Mouse (Mus musculus) cerebellum, adult (tissue): Measurements from ENCODE around the gene Cdk2ap2.

Experiments
- ATAC-seq: cut with Nextera tagmentation; 2 replicates; pipeline ENCODE4 v1.9.2; 2017; ENCODE audit warnings: mild to moderate bottlenecking, moderate library complexity, mixed read lengths; ENCODE audit not compliant: insufficient number of reproducible peaks, low FRiP score, low TSS enrichment

Gene Cdk2ap2

DNA sequence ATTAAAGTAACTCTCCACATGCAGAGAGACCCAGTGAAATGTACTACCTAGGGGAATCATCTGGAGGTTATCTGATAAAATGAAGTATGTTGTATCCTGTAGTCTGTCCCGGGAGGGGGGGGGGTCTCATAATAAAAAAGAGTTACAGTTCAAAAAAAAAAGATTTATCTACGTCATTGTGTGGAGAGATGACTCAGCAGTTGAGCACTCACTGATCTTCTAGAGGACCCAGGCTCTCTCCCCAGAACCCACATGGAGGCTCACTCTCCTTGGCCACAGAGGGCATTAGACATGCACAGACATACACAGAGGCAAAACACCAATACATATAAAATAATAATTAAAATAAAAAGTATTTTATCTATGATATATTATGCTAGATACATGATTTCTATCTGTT is 5.6 kb upstream of the Cdk2ap2 start:
- ATAC-seq: no peak

DNA sequence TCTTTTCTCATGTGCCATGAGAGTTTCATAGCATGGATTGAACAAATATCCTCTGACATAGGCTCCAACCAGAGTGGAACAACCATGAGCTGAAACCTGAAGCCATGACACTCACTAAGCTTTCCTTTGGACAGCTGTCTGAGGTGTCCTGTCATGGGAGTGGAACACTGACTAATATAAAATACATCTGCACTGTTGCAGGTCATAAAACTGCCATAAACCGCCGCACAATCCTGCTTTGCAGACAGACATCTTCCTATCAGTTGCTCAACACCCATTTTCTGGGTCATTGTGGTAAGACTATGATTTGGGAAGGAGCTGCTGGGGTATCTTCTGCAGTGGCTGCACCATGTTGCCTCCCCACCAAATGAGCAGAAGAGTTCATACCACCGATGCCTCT is 4.2 kb upstream of the Cdk2ap2 start:
- ATAC-seq: no peak

DNA sequence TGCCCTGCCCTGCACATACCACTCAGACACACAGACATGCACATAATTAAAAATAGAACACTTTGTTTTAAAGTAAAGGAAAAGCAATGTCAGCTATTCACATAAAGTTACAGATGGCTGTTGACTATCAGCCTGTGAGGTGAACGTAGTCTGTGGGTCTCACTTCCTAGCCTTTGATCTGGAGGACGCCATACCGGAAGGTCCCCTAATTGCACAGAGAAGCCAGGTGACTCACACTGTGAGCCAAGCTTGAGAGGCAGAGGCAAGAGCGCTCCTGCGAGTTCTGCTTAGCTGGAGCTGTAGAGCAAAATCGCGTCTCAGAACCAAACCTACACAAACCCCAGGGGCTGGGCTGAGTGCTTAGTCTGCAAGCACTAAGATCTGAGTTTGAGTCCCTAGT is 3.2 kb upstream of the Cdk2ap2 start:
- no peak for ATAC-seq

DNA sequence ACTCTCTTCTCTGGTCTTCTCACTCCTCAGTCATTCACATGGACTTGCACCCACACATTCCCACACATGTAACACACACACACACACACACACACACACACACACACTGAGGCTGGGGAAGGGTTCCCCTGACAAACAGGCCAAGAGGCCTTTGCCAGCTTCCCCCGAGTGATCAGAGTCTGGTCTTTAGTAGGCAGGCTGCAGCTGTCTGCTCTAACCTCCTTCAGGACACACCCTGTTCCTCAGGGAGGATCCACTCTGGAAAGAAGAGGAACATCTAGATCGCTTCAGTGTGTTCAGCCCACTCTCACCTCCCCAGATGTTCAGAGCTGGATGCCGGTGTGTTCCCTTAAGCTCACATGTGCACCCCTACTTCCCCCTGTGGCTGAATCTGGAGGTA is 2.6 kb upstream of the Cdk2ap2 start:
- ATAC-seq: no peak

DNA sequence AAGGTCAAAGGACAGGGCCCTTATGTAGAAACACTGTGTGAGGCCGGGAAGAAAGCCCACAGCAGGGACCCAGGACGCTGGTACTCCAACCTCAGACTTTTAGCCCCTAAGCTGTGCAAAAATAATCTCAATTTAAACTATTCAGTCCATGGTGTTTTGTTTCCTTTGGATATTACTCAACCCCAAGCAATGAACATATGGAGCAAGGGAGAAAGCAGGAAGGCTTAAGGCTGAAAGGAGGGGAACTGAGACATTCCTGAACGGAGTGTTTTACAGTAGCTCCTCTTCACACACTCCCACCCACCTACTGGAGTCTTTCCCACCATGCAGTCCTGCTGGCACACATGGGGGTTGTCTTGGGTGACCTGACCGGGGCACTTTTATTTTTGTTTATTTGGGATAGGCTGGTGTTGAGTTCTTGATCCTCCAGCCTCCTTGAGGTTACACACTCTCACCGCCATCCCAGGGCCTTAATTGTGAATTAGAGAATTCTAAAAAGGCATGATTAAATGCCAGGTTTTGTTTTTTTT is 2.1 kb upstream of the Cdk2ap2 start:
- ATAC-seq: no peak

DNA sequence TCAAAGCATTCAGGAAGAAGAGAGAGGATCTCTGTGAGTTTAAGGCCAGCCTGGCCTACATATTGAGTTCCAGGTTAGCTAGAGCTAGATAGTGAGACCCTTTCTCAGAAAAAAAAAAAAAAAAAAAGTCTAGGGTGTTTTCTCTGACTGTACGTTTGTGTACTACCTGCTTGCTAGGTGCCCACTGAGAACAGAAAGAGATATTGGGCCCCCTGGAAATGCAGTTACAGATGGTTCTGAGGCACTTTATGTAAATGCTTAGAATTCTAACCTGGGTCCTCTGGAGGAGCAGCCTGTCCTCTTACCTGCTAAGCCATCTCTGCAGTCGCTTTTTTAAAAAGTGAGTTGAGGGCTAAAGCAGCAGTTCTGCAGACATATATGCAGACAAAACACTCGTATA is 1.2 kb upstream of the Cdk2ap2 start:
- no peak for ATAC-seq

DNA sequence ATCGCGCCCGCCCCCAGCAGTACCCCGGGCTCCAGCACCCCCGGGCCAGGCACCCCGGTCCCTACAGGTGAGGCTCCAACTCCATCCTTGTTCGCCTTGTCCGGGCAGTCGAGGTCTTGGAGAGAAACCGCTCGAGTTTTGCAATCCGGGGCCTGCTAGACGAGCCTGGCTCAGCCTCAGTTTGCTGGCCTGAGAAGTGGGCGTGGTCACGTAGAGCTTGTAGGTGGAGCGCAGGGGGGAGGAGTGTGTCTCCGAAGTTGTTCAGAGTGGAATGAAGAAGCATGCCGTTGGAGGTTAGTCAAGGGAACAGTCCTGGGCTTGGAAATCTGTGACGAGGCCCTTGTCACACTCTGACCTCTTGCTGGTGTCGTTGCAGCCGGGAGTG is 451 bp downstream of the Cdk2ap2 start:
- 0 out of 2 replicates have a peak, but pooled peaks have one; percentile 3 for ATAC-seq

DNA sequence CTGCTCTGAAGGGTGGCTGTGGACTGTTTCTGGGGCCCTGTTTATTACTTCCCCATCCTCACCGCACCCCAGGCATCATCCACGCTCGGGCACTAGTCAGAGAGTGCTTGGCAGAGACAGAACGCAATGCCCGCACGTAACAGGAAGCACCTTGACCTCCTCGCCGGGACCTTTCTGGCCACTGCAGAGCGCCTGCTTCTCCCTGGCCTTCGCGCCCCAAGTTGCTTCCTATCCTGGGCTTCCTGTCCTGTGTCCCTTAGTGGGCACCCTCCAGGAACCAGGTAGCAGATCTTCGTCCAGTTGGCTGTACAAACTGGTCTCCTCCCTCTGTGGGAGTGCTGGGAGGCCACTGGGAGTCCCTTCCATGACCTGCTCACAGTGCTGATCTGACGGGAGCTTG is 1.4 kb downstream of the Cdk2ap2 start:
- no peak for ATAC-seq

DNA sequence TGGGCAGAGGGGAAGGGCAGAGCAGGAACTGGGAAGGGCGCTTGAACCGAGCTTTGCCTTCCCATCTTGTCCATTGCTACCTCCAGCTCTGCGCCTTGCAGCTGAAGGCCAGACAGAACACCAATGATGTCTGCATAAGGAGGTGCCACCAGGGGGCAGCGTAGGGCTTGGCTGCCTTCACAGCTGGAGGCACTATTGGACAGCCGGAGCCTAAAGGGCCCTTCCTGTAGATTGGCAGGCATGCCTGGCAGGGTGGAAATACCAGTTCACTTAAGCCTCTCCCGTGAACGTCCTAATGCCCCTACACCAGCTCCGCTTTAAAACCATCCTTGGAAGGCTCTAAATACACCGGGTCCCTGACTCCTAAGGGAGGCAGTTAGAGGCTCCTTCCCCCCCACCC is 2.1 kb downstream of the Cdk2ap2 start:
- ATAC-seq: peak; percentile 15; the same call in 1 of the 2 replicates

DNA sequence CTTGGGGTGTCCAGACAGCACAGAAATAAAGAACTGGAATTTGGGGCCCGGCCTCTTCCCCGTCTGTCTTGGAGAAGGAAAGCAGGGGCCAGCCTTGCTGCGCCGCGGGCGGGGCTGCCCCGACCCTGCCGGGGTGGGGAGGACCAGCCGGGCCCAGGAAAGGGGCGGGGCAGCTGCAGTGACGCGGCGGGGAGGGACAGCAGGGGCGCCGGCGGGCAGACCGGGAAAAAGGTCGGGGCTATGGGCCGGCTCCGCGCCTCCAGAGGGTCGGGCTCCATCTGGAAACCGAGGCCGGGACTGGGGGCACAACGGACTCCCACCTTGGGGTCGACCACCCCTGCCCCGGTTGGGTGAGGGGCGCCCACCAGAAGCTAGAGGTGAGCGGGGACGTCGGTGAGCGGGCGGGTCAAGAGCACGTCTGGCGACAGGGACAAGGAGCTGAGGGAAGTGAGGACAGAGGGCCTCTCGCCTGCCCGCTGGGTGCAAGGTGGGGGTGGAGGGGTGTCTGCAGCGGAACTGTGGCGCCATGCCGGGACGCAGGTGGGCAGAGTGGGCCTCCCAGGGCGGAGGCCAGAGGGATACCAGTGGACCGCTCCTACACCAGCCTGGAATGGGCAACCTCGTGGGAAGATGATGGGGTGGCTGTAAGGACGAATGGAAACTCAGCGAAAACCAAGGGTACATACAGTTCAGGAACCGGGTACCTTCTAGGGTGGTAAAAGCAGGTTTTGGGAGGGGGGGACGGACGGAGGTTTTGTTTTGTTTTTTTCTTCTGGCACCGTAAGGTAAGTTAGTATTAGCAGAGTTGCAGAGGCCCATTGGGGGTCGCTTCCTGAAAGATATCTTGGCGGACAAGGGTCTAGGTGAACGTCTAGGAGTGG is 3.1 kb downstream of the Cdk2ap2 start, which contains the start of gene Pitpnm1:
Pitpnm1 (plus strand) TSS at position 162 of the 881 bp plus-strand sequence.
- ATAC-seq: no peak

DNA sequence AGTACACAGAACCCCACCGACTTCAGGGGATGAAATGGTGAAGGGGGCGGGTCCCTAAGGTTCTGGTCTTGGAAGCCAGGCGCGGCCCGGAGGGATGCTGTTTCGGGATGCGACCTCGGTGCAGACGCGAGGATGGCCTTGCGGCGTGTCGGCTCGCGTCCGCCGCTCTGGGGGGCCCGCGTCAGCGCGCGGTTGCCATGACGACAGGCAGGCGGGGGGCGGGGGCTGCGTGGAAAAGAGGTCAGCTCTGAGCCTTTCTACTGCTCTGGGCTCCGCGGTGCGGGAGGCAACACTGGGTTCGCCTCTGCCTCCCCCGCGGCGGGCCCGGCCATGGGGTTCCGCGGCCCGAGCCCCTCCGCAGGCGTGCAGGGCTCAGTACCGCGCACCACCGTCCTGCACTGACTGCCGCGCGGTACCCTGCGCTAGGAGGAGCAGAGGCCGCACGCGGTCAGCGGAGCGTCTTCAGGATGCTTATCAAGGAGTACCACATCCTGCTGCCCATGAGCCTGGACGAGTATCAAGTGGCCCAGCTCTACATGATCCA is 3.8 kb downstream of the Cdk2ap2 start:
- no peak for ATAC-seq

DNA sequence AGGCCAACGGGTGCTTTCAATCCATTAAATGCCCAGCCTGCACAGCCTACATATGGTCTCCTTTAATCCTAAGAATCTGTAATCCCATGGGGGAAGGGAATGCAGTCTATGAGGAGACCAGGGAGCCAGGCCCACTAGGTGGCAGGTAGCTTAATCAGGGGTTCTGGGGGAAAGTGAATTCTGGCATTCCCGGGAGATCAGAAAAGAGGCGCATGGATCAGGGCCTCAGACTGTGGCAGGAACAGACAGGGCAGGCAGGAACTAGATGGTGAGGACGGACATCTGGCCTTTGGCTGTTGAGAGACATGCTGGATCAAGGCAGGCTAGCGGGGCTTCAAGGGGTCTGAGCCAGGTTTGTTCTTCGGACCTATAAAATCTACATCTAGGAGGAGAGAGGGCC is 4.5 kb downstream of the Cdk2ap2 start:
- no peak for ATAC-seq

DNA sequence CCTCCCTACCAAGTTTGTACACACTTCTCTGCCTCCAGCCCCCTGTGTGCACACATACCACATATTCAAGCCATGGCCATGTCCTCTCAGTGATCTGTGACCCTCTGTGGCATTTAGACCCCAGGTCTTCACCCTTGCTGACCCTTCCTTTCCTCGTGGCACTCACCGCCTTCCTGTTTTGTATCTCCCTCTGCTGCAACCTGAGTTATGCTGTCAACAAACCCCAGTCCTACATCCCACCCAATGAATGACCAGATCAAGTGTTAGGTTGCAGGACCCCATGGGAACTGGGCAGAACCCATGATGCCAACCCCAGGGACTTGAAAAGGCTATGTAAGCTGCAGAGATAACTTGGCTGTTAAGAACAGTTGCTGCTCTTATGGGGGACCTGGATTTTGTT is 5.1 kb downstream of the Cdk2ap2 start:
- no peak for ATAC-seq

DNA sequence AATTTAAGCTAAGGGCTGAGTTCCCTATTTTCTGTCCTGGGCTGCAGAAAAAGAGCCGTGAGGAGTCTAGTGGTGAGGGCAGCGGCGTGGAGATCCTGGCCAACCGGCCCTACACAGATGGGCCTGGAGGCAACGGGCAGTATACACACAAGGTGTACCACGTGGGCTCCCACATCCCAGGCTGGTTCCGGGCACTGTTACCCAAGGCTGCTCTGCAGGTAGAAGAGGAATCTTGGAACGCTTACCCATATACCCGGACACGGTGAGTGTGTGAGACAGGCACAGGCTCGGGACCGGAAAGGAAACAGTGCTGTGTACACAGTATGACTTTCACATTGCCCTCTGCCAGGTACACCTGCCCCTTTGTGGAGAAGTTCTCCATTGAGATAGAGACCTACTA is 5.6 kb downstream of the Cdk2ap2 start:
- no peak; the same call in 1 of the 2 replicates for ATAC-seq

DNA sequence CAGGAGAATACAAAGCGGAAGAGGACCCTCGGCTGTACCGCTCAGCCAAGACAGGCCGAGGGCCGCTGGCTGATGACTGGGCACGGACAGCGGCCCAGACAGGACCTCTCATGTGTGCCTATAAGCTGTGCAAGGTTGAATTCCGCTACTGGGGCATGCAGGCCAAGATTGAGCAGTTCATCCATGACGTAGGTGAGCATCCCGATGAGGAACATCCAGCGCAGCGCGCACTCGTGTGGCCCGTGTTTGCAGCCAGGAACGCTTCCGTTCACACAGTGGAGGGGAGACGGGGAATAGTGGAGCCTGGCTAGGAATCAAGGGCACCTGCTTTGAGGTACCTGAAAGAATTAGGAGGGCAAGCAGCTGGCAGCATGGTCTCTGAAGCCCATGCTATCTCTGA is 6.3 kb downstream of the Cdk2ap2 start:
- ATAC-seq: no peak

DNA sequence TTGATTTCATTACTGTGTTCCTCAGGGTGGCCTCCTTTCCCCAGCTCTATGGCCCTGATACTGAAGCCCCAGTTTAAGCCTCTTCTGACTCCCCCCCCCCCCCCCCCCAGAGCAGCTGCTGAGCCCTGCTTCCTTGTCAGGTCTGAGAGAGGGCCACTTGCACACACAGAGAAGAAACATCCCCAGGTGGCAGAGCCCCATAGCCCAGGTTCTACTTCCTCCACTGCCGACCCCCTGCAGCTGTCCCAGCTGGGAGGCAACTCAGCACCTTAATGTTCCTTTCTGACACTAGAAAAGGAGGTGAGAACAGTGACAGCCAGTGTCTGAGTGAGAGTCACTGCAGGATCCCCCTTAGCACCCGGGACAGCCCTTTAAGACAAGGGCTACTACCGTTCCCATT is 6.8 kb downstream of the Cdk2ap2 start:
- ATAC-seq: no peak

DNA sequence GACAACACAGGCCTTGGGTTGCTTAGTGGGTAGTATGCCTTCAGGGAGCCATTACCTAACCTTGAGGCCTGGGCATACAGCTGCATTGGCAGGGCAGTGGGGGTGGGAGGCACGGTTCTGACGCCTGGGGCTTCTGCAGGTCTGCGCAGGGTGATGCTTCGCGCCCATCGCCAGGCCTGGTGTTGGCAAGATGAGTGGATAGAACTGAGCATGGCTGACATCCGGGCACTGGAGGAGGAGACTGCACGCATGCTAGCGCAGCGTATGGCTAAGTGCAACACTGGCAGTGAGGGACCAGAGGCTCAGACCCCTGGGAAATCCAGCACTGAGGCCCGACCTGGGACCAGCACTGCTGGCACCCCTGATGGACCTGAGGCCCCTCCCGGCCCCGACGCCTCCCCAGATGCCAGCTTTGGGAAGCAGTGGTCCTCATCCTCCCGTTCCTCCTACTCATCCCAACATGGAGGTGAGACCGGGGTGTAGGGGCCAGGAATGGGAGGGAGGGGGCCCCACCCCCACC is 7.8 kb downstream of the Cdk2ap2 start:
- no peak for ATAC-seq

DNA sequence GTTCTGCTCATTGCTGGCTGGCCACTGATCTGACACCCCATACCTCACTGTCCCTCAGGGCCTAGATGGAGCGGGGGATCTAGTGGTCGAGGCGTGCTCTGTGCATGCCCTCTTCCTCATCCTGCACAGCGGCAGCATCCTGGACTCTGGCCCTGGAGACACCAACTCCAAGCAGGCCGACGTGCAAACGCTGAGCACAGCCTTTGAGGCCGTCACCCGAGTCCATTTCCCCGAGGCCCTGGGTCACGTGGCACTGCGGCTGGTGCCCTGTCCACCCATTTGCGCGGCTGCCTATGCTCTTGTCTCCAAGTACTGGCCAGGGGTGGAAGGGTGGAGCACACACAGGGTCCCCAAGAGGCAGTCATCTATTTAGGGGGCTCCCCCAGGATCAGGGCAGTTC is 9.7 kb downstream of the Cdk2ap2 start:
- no peak for ATAC-seq

DNA sequence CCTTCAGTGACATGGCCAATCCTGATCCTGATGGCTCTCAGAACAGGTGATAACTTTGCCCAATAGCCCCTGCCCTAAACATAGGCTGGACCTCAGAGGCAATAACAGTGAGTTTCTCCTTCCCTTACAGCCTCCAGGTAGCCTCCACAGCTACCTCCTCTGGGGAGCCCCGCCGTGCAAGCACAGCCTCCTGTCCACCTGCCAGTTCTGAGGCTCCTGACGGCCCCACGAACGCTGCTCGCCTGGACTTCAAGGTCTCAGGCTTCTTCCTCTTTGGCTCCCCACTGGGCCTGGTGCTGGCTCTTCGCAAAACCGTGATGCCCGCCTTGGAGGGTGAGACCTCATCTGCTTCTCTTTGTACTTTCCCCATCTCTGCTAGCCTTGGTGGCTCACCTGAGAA is 11.6 kb downstream of the Cdk2ap2 start:
- ATAC-seq: no peak

DNA sequence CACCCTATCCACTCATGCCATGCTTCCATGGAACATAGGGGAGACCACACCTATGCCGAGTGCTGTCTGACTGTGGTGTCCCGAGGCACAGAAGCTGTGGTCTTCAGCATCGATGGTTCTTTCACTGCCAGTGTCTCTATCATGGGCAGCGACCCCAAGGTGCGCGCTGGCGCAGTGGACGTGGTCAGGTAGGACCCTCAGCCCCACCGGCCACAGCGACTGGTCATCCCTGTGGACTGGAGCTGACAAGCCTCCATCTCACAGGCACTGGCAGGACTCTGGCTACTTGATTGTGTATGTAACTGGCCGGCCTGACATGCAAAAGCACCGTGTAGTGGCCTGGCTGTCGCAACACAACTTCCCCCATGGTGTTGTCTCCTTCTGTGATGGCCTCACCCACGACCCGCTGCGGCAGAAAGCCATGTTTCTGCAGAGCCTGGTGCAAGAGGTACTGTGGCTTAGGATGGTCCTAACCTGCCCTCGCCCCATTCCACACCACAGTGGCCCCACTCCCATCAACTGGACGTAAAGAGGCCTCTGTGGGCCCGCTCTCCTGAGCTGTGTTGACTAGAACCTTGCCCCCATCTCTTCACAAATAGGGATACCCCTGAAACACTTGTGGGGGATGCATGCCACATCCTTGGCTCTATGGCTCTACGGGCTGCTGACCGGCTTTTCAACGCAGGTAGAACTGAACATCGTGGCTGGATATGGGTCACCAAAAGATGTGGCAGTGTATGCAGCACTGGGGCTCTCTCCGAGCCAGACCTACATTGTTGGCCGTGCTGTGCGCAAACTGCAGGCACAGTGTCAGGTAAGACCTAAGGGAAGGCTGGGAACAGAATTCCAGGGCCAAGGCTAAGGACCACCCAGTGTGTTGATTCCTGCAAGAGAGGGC is 15.3 kb downstream of the Cdk2ap2 start:
- ATAC-seq: no peak
